Mouse (Mus musculus): ENCODE measurements around the gene Ubap2. TPM values are rescaled to one million over a fixed set of nuclear protein-coding genes. Genes with fewer than 3 reads are reported as not detected.

Ubap2 gene
- polyA plus RNA-seq, 1 experiment from 2014 or later = 51.9 TPM

DNA sequence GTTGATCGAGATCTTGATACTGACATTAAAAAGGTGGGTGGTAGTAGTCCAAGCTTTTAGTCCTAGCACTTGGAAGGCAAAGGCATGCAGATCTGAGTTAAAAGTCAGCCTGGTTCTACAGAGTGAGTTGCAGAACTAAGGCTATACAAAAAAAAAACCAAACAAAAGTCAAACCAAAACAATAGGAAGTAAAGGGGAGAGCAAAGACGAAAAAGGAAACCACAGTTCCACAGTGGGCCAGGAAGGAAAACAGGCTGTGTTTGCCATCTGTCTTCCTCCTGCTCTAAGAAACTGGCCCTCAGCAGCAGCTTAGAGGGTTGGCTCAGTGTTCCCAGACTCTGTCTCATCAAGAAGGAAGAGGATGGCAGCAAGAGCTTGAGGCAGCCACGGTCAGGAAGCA lies 29.4 kb upstream of the Ubap2 start:
- H3K9ac ChIP-seq (ENCODE audit: low read length) = no peak overlapping the region
- H3K4me3 ChIP-seq (replicated peaks; ENCODE audit: low read length) = no peak overlapping the region
- no peak overlapping the region for H3K4me2 ChIP-seq (ENCODE audit: low read depth, low read length)
- no peak for ATAC-seq (ENCODE audit: insufficient read depth, low FRiP score)
- peaks cover 18% of the 10 kb centered on the region for H3K36me3 ChIP-seq (ENCODE audit: control insufficient read depth, insufficient read depth, low read length)
- H3K27me3 ChIP-seq (ENCODE audit: control insufficient read depth, insufficient read depth, low read length) = no peaks in the 10 kb centered on the region
- no peaks in the 10 kb centered on the region for H3K9me3 ChIP-seq (replicated peaks; ENCODE audit: control insufficient read depth, low read length)
- no peak overlapping the region for H3K27ac ChIP-seq (ENCODE audit: low read length)
- 56% methylated on average over 3 of the region's 3 CpGs for WGBS
- H3K4me1 ChIP-seq (ENCODE audit: control insufficient read depth, insufficient read depth, low read length) = no peaks in the 10 kb centered on the region

GRCm38 (mm10) chr4:41303671-41304070 lies 28.7 kb upstream of the Ubap2 start:
- H3K27me3 ChIP-seq (ENCODE audit: control insufficient read depth, insufficient read depth, low read length) = no peaks in the 10 kb centered on the region
- no peak for ATAC-seq (ENCODE audit: insufficient read depth, low FRiP score)
- no peak overlapping the region for H3K27ac ChIP-seq (ENCODE audit: low read length)
- H3K36me3 ChIP-seq (ENCODE audit: control insufficient read depth, insufficient read depth, low read length) = peaks cover 25% of the 10 kb centered on the region
- H3K9ac ChIP-seq (ENCODE audit: low read length) = no peak overlapping the region
- no peaks in the 10 kb centered on the region for H3K4me1 ChIP-seq (ENCODE audit: control insufficient read depth, insufficient read depth, low read length)
- WGBS = 84% methylated on average over 7 of the region's 7 CpGs
- H3K4me3 ChIP-seq (replicated peaks; ENCODE audit: low read length) = no peak overlapping the region
- H3K4me2 ChIP-seq (ENCODE audit: low read depth, low read length) = no peak overlapping the region
- H3K9me3 ChIP-seq (replicated peaks; ENCODE audit: control insufficient read depth, low read length) = no peaks in the 10 kb centered on the region

GRCm38 (mm10) chr4:41298976-41299375 lies 24.0 kb upstream of the Ubap2 start:
- H3K36me3 ChIP-seq (ENCODE audit: control insufficient read depth, insufficient read depth, low read length) = peaks cover 37% of the 10 kb centered on the region
- no peak for ATAC-seq (ENCODE audit: insufficient read depth, low FRiP score)
- H3K4me1 ChIP-seq (ENCODE audit: control insufficient read depth, insufficient read depth, low read length) = no peaks in the 10 kb centered on the region
- H3K9ac ChIP-seq (ENCODE audit: low read length) = no peak overlapping the region
- H3K4me2 ChIP-seq (ENCODE audit: low read depth, low read length) = no peak overlapping the region
- no peak overlapping the region for H3K27ac ChIP-seq (ENCODE audit: low read length)
- no peaks in the 10 kb centered on the region for H3K9me3 ChIP-seq (replicated peaks; ENCODE audit: control insufficient read depth, low read length)
- no peaks in the 10 kb centered on the region for H3K27me3 ChIP-seq (ENCODE audit: control insufficient read depth, insufficient read depth, low read length)
- no peak overlapping the region for H3K4me3 ChIP-seq (replicated peaks; ENCODE audit: low read length)
- WGBS = 93% methylated on average over 5 of the region's 5 CpGs

DNA sequence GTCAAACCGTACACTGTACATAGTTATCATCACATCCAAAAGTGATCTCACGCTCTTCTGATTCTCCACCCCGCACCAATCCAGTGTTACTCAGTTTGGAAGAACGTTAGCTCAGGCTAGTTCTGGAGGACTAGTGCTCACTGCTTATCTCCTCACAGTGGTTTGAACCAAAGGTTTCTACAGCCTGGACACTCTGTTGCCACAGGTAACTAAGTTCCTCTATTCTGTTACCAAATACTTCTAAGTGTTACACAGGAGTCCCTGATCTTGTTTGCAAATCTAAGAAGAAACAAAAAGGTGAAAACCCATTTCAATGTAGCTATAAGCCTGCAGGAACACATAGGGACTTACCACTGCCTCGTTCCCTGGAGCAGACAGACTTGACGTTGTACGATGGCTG lies 21.0 kb upstream of the Ubap2 start:
- no peak overlapping the region for H3K4me3 ChIP-seq (replicated peaks; ENCODE audit: low read length)
- no peaks in the 10 kb centered on the region for H3K4me1 ChIP-seq (ENCODE audit: control insufficient read depth, insufficient read depth, low read length)
- no peaks in the 10 kb centered on the region for H3K9me3 ChIP-seq (replicated peaks; ENCODE audit: control insufficient read depth, low read length)
- ATAC-seq (ENCODE audit: insufficient read depth, low FRiP score) = no peak
- peaks cover 45% of the 10 kb centered on the region for H3K36me3 ChIP-seq (ENCODE audit: control insufficient read depth, insufficient read depth, low read length)
- no peak overlapping the region for H3K9ac ChIP-seq (ENCODE audit: low read length)
- WGBS = 94% methylated on average over 7 of the region's 7 CpGs
- no peak overlapping the region for H3K4me2 ChIP-seq (ENCODE audit: low read depth, low read length)
- H3K27me3 ChIP-seq (ENCODE audit: control insufficient read depth, insufficient read depth, low read length) = no peaks in the 10 kb centered on the region
- no peak overlapping the region for H3K27ac ChIP-seq (ENCODE audit: low read length)

DNA sequence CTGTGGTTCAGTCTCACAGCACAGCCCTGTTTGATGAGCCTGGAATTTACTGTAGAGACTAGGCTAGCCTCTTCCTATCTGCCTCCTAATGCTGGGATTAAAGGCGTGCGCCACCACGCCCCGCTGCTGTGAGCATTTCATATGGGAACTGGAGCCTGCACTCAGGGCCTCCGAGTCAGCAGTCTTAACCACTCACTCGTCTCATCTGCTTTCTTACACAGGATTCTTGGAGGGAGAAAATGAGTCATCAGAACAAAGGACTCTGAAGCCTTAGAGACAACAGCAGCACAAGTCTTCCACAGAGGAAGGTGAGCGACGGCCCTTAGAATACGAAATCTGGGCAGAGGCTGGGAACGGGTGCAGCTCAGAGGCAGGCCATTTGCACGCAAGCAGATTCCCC lies 20.6 kb upstream of the Ubap2 start:
- no peak for ATAC-seq (ENCODE audit: insufficient read depth, low FRiP score)
- WGBS = 91% methylated on average over 11 of the region's 11 CpGs
- H3K36me3 ChIP-seq (ENCODE audit: control insufficient read depth, insufficient read depth, low read length) = peaks cover 43% of the 10 kb centered on the region

DNA sequence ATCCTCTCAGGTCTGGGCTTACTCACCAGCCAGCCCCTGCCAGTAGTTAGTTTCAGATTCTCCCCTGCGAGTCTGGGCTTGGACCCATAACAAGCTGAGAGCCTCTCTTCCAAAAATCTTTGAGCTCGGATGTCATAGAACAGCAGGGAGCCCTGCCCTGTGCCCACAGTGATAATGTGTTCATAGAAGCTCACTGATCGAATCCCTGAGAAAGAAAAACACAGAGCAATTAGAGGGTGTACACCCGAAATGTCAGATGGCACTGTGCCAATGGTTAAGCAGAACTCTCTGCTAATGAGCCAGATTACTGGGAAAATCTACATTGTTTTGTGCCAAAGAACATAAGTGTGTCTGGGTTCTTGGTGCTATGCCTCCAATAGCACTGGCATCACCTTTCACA lies 19.0 kb upstream of the Ubap2 start:
- Histone ChIP-seq H3K27ac (ENCODE audit: low read length) (no peak overlapping the region; the same call in 1 of the 2 replicates), H3K36me3 (ENCODE audit: control insufficient read depth, insufficient read depth, low read length) (peaks cover 33% of the 10 kb centered on the region), H3K4me2 (ENCODE audit: low read depth, low read length) (no peak overlapping the region), H3K27me3 (ENCODE audit: control insufficient read depth, insufficient read depth, low read length) (no peaks in the 10 kb centered on the region), H3K9me3 (replicated peaks; ENCODE audit: control insufficient read depth, low read length) (no peaks in the 10 kb centered on the region), H3K9ac (ENCODE audit: low read length) (no peak overlapping the region), H3K4me1 (ENCODE audit: control insufficient read depth, insufficient read depth, low read length) (no peaks in the 10 kb centered on the region), H3K4me3 (replicated peaks; ENCODE audit: low read length) (no peak overlapping the region)
- ATAC-seq (ENCODE audit: insufficient read depth, low FRiP score) = no peak
- WGBS = 85% methylated on average over 4 of the region's 4 CpGs

More for the DNA sequence above, 20.6 kb upstream of the Ubap2 start:
- no peaks in the 10 kb centered on the region for H3K4me1 ChIP-seq (ENCODE audit: control insufficient read depth, insufficient read depth, low read length)
- no peak overlapping the region for H3K27ac ChIP-seq (ENCODE audit: low read length)
- no peaks in the 10 kb centered on the region for H3K9me3 ChIP-seq (replicated peaks; ENCODE audit: control insufficient read depth, low read length)
- no peak overlapping the region for H3K4me3 ChIP-seq (replicated peaks; ENCODE audit: low read length)
- H3K9ac ChIP-seq (ENCODE audit: low read length) = no peak overlapping the region
- no peak overlapping the region for H3K4me2 ChIP-seq (ENCODE audit: low read depth, low read length)
- no peaks in the 10 kb centered on the region for H3K27me3 ChIP-seq (ENCODE audit: control insufficient read depth, insufficient read depth, low read length)

DNA sequence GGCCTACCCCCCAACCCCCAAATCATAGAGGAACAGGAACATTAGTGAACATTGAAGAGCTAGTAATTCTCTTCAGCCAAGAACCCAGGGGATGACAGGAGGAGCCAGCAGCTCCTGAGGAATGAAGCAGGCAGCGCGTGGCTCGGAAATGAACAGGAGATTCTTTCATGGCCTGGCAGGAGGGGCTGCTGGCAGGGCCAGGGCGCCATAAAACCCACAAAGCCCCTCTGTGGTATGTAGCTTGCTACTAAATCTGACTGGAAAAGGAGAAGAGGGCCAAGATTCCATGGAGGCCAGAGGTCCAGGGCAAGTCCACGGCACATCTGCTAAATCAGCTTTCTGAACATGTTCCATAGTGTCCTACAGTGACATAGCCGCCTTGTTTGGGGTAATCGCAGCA lies 14.9 kb upstream of the Ubap2 start:
- peaks cover 16% of the 10 kb centered on the region; the same call in 1 of the 2 replicates for H3K36me3 ChIP-seq (ENCODE audit: control insufficient read depth, insufficient read depth, low read length)
- no peaks in the 10 kb centered on the region for H3K4me1 ChIP-seq (ENCODE audit: control insufficient read depth, insufficient read depth, low read length)
- H3K9me3 ChIP-seq (replicated peaks; ENCODE audit: control insufficient read depth, low read length) = no peaks in the 10 kb centered on the region
- no peak overlapping the region for H3K4me2 ChIP-seq (ENCODE audit: low read depth, low read length)
- no peak overlapping the region for H3K4me3 ChIP-seq (replicated peaks; ENCODE audit: low read length)
- no peaks in the 10 kb centered on the region for H3K27me3 ChIP-seq (ENCODE audit: control insufficient read depth, insufficient read depth, low read length)
- 71% methylated on average over 7 of the region's 7 CpGs for WGBS
- H3K9ac ChIP-seq (ENCODE audit: low read length) = no peak overlapping the region
- no peak overlapping the region for H3K27ac ChIP-seq (ENCODE audit: low read length)
- ATAC-seq (ENCODE audit: insufficient read depth, low FRiP score) = no peak

DNA sequence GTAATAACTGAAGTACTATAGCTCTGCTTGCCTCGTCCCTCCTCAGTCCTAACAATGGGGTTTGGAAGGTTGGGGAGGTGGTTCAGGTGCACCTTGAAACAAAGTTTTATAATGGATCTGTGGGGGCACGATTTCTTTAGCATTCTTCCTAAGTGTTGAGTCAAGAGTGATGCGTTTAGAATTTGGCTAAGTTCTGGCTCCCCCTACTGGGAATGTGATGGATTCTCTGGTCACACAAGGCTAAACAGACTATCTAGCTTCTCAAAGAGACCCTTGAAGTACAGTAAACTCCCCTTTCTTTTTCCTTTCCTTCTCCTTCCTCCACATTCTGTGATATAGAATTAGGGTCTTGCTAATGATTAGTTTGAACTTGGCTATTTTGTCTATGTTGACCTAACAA lies 11.5 kb upstream of the Ubap2 start:
- WGBS = 11% methylated on average over 3 of the region's 3 CpGs
- H3K4me2 ChIP-seq (ENCODE audit: low read depth, low read length) = no peak overlapping the region
- H3K36me3 ChIP-seq (ENCODE audit: control insufficient read depth, insufficient read depth, low read length) = no peaks in the 10 kb centered on the region
- ATAC-seq (ENCODE audit: insufficient read depth, low FRiP score) = no peak
- no peaks in the 10 kb centered on the region for H3K9me3 ChIP-seq (replicated peaks; ENCODE audit: control insufficient read depth, low read length)
- no peak overlapping the region for H3K27ac ChIP-seq (ENCODE audit: low read length)
- H3K27me3 ChIP-seq (ENCODE audit: control insufficient read depth, insufficient read depth, low read length) = no peaks in the 10 kb centered on the region
- H3K4me3 ChIP-seq (replicated peaks; ENCODE audit: low read length) = no peak overlapping the region
- H3K9ac ChIP-seq (ENCODE audit: low read length) = no peak overlapping the region
- no peaks in the 10 kb centered on the region for H3K4me1 ChIP-seq (ENCODE audit: control insufficient read depth, insufficient read depth, low read length)

DNA sequence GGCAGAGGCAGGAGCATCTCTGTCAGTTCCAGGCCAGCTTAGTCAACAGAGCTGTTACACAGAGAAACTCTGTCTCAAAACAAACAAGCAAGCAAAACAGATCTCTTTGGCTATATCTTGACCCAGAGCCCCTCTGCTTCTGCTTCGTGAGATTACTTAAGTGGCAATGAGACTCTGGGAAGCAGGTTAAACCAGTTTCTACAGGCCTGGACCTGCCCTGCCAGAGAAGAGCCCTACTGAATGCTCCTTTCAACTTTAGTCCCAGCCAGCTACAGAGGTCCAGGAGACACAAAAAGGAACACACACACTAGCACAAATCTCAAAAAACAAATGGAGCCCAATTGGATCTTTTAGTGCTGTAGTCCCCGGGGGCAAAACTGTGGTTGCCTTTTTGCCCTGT lies 9.1 kb upstream of the Ubap2 start:
- 53% methylated on average over 2 of the region's 2 CpGs for WGBS
- no peaks in the 10 kb centered on the region for H3K36me3 ChIP-seq (ENCODE audit: control insufficient read depth, insufficient read depth, low read length)
- no peaks in the 10 kb centered on the region for H3K9me3 ChIP-seq (replicated peaks; ENCODE audit: control insufficient read depth, low read length)
- H3K4me3 ChIP-seq (replicated peaks; ENCODE audit: low read length) = no peak overlapping the region
- H3K4me1 ChIP-seq (ENCODE audit: control insufficient read depth, insufficient read depth, low read length) = no peaks in the 10 kb centered on the region
- no peak overlapping the region for H3K4me2 ChIP-seq (ENCODE audit: low read depth, low read length)
- no peaks in the 10 kb centered on the region for H3K27me3 ChIP-seq (ENCODE audit: control insufficient read depth, insufficient read depth, low read length)
- peak overlapping the region; percentile 83 for H3K27ac ChIP-seq (ENCODE audit: low read length)
- H3K9ac ChIP-seq (ENCODE audit: low read length) = no peak overlapping the region
- ATAC-seq (ENCODE audit: insufficient read depth, low FRiP score) = peak; percentile 66; the same call in 1 of the 2 replicates

GRCm38 (mm10) chr4:41275927-41276326 lies 983 bp upstream of the Ubap2 start:
- Histone ChIP-seq H3K27ac (ENCODE audit: low read length) (peak overlapping the region; percentile 93), H3K27me3 (ENCODE audit: control insufficient read depth, insufficient read depth, low read length) (no peaks in the 10 kb centered on the region)
- WGBS = 52% methylated on average over 5 of the region's 5 CpGs

More at GRCm38 (mm10) chr4:41275927-41276326, 983 bp upstream of the Ubap2 start:
- Histone ChIP-seq H3K9me3 (replicated peaks; ENCODE audit: control insufficient read depth, low read length) (no peaks in the 10 kb centered on the region), H3K36me3 (ENCODE audit: control insufficient read depth, insufficient read depth, low read length) (no peaks in the 10 kb centered on the region), H3K4me1 (ENCODE audit: control insufficient read depth, insufficient read depth, low read length) (peaks cover 24% of the 10 kb centered on the region), H3K4me2 (ENCODE audit: low read depth, low read length) (peak overlapping the region; percentile 67), H3K9ac (ENCODE audit: low read length) (peak overlapping the region; percentile 92), H3K4me3 (replicated peaks; ENCODE audit: low read length) (peak overlapping the region; percentile 76)
- no peak for ATAC-seq (ENCODE audit: insufficient read depth, low FRiP score)
